Mouse (Mus musculus): Measurements from ENCODE around the gene Sbk1.
"Not testable (repeated sequence)": the region's sequence is repeated elsewhere in the genome, so short reads cannot be mapped to it uniquely, and the experiment has no call there.

Sbk1 gene

DNA sequence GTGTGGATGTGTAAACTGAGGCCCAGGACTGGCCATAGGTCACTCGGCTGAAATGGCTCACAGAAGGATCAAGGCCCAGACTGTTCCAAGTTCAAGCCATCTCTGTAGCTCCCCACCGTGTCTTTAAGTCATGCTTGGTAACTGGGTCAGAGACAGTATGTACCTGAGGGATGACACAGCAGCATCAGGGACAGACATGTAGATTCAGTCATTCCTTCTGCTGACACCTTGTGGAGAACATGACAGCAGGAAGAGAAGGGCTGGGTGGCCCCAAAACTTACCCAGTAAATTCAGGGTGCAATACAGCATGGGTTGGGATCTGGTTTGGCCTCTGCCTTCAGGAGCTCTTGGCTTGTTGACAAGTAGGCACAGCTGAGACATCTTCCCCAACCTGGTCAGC lies 13.9 kb downstream of the Sbk1 start:
- no peak for DNase-seq (ENCODE audit: low read depth in 2 of 2, low spot score in 2 of 2)

DNA sequence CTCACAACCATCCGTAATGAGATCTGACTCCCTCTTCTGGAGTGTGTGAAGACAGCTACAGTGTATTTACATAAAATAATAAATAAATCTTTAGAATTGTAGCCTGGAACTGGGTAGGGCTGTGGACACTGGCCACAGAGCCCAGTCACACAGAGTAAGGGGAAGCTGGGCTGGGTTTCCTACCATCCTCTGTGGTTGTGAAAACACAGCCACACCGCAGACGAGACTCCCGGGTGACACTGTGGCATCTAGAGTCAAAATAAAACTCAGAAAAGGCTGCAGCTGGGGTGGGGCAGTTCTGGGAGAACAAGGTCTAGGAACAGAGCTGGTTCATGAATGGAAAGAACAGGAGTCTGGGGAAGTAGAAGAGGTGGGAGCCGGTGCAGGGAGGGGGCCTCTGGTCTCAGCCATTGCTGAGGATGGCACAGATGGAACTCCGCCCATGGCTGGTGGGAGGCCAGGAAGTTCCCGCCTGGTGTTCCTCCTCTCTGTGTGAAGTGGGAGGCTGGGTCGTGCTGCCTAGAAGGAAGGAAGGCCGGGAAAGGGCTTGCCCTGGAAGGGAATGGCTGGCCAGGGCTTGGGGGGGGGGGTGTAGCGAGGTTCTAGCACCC lies 15.2 kb downstream of the Sbk1 start:
- DNase-seq (ENCODE audit: low read depth in 2 of 2, low spot score in 2 of 2): no peak

DNA sequence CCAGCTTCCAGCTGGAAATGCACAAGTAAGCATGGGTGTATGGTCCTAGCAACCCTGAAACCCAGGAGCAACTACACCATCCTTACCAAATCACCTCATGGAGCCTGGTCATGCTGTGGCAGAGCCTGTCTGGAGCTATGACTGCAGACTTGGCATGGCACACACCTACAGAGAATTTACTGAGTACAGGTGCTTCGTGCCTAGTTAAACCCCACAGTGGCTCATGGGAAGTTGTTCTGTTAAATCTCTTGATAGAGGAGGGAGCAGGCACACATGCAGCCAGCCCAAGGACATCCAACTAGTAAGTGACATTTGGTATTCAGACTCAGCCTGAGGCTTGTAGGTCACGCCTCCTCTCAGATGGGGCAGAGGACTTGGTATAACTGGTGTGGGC lies 15.7 kb downstream of the Sbk1 start:
- DNase-seq (ENCODE audit: low read depth in 2 of 2, low spot score in 2 of 2): no peak

GRCm38 (mm10) chr7:126288571-126289091 lies 16.2 kb downstream of the Sbk1 start:
- DNase-seq (ENCODE audit: low read depth in 2 of 2, low spot score in 2 of 2): no peak

- DNase-seq (ENCODE audit: low read depth in 2 of 2, low spot score in 2 of 2): no peak
These were observed 17.0 kb downstream of the Sbk1 start for GRCm38 (mm10) chr7:126289371-126289770.

GRCm38 (mm10) chr7:126289956-126290355 lies 17.5 kb downstream of the Sbk1 start:
- no peak for DNase-seq (ENCODE audit: low read depth in 2 of 2, low spot score in 2 of 2)

GRCm38 (mm10) chr7:126291681-126292545 lies 19.5 kb downstream of the Sbk1 start:
- DNase-seq (ENCODE audit: low read depth in 2 of 2, low spot score in 2 of 2): no peak

DNA sequence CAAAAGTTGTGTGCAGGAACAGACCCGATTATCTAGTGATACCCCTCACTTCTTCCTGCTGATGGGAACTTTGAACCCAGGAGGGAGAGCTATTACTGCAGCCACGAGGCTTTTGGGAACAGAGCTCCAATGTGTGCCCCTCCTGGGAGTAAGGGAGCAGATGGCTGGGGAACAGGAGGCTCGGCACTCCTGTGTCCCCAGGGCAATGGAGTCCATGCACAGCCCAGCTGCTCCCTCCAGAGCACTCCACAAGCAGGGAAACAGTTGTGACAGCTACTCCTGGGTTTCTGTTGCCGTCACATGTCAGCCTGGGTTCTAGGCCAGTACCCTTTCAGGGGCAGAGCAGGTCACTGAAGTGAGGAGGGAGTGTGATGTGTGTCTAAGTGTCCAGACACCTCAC lies 20.7 kb downstream of the Sbk1 start:
- no peak for DNase-seq (ENCODE audit: low read depth in 2 of 2, low spot score in 2 of 2)

DNA sequence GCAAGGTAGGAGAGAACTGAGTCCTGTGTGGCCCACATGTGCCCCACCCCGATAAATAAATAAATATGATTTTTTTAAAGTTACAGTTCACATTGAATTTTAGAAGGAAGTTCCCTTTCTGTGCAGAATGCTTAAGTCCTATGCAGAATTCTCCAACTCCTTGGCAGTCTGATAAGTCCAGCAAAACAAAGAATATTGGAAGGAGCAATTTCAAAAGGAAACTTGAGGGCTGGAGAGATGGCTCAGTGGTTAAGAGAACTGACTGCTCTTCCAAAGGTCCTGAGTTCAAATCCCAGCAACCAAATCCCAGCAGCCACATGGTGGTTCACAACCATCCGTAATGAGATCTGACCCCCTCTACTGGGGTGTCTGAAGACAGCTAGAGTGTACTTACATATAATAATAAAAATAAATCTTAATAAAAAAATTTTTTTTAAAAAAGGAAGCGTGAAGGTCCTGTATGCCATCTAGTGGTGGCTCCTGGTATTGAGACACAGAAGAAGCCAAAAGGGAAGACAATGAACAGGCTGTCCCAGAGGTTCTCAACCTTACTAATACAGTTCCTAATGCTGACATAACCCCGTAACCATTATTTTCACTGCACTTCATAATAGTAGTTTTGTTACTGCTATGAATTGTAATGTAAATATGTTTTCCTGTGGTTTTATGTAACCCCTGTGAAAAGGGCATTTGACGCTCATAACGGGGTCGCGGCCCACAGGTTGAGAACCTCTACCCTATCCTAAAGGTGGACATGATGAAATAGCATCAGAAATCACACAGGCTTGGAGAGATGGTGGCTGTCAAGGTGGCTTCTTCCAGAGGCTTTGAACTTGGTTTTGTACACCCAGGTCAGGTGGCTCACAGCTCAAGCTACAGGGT lies 25.4 kb downstream of the Sbk1 start:
- DNase-seq (ENCODE audit: low read depth in 2 of 2, low spot score in 2 of 2): peak; percentile 46 to 61

- DNase-seq (ENCODE audit: low read depth in 2 of 2, low spot score in 2 of 2): no peak
These were observed 26.4 kb downstream of the Sbk1 start for GRCm38 (mm10) chr7:126298856-126299255.

GRCm38 (mm10) chr7:126301831-126302230 lies 29.4 kb downstream of the Sbk1 start:
- DNase-seq (ENCODE audit: low read depth in 2 of 2, low spot score in 2 of 2): not testable (repeated sequence)

DNA sequence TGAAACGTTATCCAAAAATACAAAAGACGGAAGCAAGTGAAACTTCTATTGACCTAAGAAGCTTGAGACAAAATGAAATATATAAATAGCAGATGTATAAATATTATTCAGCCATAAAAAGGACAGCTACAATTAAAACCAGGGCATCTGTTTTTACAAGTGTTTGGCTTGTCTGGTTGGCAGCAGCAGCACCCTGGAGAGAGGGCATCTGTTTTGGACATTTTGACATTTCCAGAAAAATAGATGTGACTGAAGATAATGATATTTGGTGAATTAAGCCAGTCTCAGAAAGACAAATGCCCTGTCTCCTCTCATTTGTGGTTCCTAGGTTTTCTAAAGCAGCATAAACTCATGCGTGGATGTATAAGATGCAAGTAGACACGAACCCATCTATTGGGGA lies 39.4 kb downstream of the Sbk1 start:
- no peak for DNase-seq (ENCODE audit: low read depth in 2 of 2, low spot score in 2 of 2)

GRCm38 (mm10) chr7:126313309-126313708 lies 40.9 kb downstream of the Sbk1 start:
- DNase-seq (ENCODE audit: low read depth in 2 of 2, low spot score in 2 of 2): no peak

GRCm38 (mm10) chr7:126314273-126314672 lies 41.9 kb downstream of the Sbk1 start:
- DNase-seq (ENCODE audit: low read depth in 2 of 2, low spot score in 2 of 2): no peak

DNA sequence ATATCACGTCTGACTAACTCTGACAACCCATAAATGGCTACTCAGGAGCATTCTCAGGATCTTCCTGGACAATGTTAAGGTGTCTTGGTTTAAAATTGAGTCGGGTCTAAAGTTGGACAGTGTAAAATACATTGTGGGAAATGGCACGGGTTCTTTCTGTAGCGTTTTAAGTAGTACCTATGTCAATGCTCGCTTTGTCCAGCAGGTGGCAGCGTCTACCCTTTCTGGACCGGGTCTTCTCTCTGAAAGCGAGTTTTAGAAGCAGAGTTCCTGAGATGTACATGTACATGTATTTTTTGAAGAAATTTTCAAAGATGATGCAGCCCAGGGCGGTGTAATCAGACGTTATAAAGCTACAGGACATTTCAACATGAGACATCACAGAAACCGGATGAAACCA lies 51.3 kb downstream of the Sbk1 start:
- peak; percentile 83 to 89 for DNase-seq (ENCODE audit: low read depth in 2 of 2, low spot score in 2 of 2)

- no peak for DNase-seq (ENCODE audit: low read depth in 2 of 2, low spot score in 2 of 2)
These were observed 52.4 kb downstream of the Sbk1 start for GRCm38 (mm10) chr7:126324791-126325190.

DNA sequence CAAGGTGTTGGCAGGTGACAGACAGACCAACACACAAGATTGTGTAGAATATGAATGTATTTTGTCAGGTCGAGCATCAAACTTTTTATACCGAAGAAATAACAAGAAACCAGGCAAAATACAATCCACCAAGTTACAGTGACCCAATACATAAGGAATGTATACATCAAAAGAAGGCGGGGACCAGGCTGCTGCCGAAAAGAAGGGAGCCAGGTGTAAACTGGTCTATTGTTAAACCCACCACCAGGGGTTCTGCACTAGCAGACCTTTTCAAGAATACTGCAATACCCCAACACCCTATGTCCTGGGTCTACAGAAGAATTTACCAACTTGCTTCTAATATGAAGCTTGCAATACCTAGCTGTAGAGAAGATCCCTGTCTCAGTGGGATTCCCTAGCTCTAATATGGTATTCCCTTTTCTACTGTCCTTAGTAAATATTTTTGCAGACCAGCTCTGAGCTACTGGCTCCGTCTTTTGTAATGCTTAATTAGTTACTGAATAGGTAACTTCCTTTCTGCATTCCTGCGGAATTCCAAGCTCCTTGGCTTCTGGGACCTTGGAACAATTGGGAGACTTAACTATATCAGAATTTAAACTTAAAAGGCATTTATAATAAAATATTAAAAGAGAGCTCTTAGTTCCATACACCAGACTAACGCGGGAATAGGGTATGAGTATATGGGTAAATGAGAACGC lies 53.3 kb downstream of the Sbk1 start:
- not testable (repeated sequence) for DNase-seq (ENCODE audit: low read depth in 2 of 2, low spot score in 2 of 2)

- not testable (repeated sequence) for DNase-seq (ENCODE audit: low read depth in 2 of 2, low spot score in 2 of 2)
These were observed 56.4 kb downstream of the Sbk1 start for GRCm38 (mm10) chr7:126328848-126329247.

DNA sequence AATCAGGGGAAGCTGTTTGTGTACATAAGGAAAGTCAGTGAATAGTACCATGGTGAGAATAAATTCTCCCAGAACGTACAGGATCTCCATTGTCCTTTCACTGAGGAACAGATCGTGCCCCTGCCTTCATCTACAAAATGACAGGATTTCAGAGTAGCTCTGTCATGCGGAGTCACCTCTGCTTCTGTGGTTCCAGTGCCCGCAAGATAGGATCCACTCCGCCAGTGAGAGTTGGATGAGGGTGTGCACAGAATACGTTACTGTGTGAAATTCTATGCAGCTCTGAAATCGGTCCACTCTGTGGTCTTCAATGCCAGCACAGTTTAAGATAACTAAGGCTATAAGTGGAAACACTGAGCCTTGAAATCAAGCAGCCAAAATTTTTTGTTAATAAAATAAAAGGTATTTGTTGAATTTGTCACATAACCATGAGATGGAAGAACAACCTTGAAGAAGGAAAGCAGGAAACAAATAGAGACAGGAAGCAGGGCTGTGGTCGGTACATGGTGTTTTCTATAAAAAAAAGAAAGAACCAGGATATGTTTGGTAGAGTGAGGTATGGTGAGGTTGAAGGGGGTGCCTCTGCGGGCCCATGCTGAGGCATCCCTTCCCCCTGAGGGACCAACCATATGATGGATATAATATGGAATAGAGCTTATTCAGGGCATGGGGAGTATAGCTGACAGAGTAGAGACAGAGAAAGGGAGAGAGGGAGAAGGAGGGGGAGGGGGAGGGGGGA lies 57.7 kb downstream of the Sbk1 start:
- peak in 1 of 2 experiments; percentile 52 for DNase-seq (ENCODE audit: low read depth in 2 of 2, low spot score in 2 of 2)

GRCm38 (mm10) chr7:126330693-126331092 lies 58.3 kb downstream of the Sbk1 start:
- DNase-seq (ENCODE audit: low read depth in 2 of 2, low spot score in 2 of 2): no peak
